Mouse (Mus musculus): ENCODE results near the gene Exoc7.

- TF ChIP-seq CTCF (IDR thresholded peaks at IDR 0.05; ENCODE audit: extremely low read depth, insufficient read depth, insufficient read length, insufficient replicate concordance) (no peak), POLR2A (IDR thresholded peaks at IDR 0.05; ENCODE audit: low read depth, low read length) (no peak)
Measured at GRCm38 (mm10) chr11:116250898-116251297, 56.1 kb downstream of the Exoc7 start.
